Mouse (Mus musculus) CD4-positive, CD25-positive, alpha-beta regulatory T cell, adult 9 weeks (primary cell): ENCODE data around the gene Rplp0. TPM values are rescaled to one million over a fixed set of nuclear protein-coding genes. Genes with fewer than 3 reads are reported as not detected.

Experiments used
- polyA plus RNA-seq: library from polyadenylated mRNA; unstranded; fragments of 100-300 nt; shearing (Covaris generic); gene quantifications from one replicate; pipeline ENCODE4 v1.2.1, GENCODE M21; 2017

Rplp0 gene
- polyA plus RNA-seq = 2,605 TPM

GRCm38 (mm10) chr5:115559237-115560101, at the start of gene Rplp0:
Gene Rplp0, plus strand, starts transcription at chr5:115559467.

GRCm38 (mm10) chr5:115564737-115565393, 5.6 kb downstream of the Rplp0 start, which contains the start of gene Gcn1l1:
Gene Gcn1l1, plus strand, starts transcription at chr5:115565254.

Other genes starting within 250 kb of the Rplp0 start
- gene Srsf9, start 232.3 kb upstream of the Rplp0 start, polyA plus RNA-seq = 11.6 TPM
- gene Gatc, start 218.3 kb upstream of the Rplp0 start, polyA plus RNA-seq = 18.8 TPM
- 67.5 TPM for gene Triap1, start 218.2 kb upstream of the Rplp0 start, polyA plus RNA-seq
- 572 TPM for gene Cox6a1, start 210.5 kb upstream of the Rplp0 start, polyA plus RNA-seq
- not detected for gene Msi1, start 129.9 kb upstream of the Rplp0 start, polyA plus RNA-seq
- not detected for gene Pla2g1b, start 93.2 kb upstream of the Rplp0 start, polyA plus RNA-seq
- 22.0 TPM for gene Sirt4, start 74.7 kb upstream of the Rplp0 start, polyA plus RNA-seq
- gene Pxn, start 52.8 kb upstream of the Rplp0 start, polyA plus RNA-seq = 51.4 TPM
- 45.1 TPM for gene Gcn1l1, start 5.8 kb downstream of the Rplp0 start, polyA plus RNA-seq
- 5.0 TPM for gene Rab35, start 72.4 kb downstream of the Rplp0 start, polyA plus RNA-seq
- 15.0 TPM for gene Bicdl1, start 172.2 kb downstream of the Rplp0 start, polyA plus RNA-seq